Mouse (Mus musculus) CH12.LX (cell line): Measurements from ENCODE around the gene Chd5.

Source experiments
- CHD1 ChIP-seq: IDR thresholded peaks from 2 replicates; pipeline ENCODE4 v1.6.1; 2012; ENCODE audit warnings: low read depth, low read length, improper control_type of control experiment, inconsistent platforms
- CTCF ChIP-seq, 2 experiments: IDR thresholded peaks in 1 of 2; conservative IDR thresholded peaks in 1 of 2; 2 replicates each; pipeline ENCODE4 v1.5.1; 2011 to 2012; ENCODE audit warnings: low read depth in 2 of 2, low read length in 2 of 2, improper control_type of control experiment in 1 of 2, inconsistent platforms in 1 of 2, mild to moderate bottlenecking in 1 of 2, moderate library complexity in 1 of 2
- POLR2A ChIP-seq: IDR thresholded peaks from 2 replicates; pipeline ENCODE4 v1.6.1; 2011; ENCODE audit warnings: low read depth, mild to moderate bottlenecking, improper control_type of control experiment, low read length

DNA sequence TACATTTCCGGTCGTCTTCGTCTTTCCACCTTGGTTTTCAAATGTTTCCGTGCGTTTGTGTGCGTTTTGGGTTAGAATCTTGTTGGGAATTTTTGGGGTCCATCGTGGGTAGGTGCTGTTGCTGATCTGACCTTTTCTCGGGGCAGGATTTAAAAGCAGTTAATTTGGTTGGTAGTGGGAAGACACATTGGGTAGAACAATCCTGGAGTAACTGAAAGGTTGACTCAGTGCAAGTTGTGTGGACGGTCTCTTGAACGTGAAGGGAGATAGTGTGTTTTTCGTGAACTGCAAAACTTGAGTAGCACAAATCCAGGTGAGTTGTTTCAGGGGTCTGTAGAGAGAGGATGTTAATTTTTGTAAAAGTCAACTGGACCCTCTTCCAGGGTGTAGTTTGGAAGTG lies 11.9 kb upstream of the Chd5 start:
- TF ChIP-seq CHD1, result no peak
- TF ChIP-seq POLR2A, result no peak
- no peak for TF ChIP-seq CTCF (conservative IDR thresholded peaks at IDR 0.05 in 1 of 2, IDR thresholded peaks at IDR 0.05 in 1 of 2; ENCODE audit: low read depth in 2 of 2, low read length in 2 of 2)
